Mouse (Mus musculus): ENCODE measurements around the gene Idh3g. TPM values are rescaled to one million over a fixed set of nuclear protein-coding genes. Genes with fewer than 3 reads are reported as not detected.
"Not testable (repeated sequence)": the region's sequence is repeated elsewhere in the genome, so short reads cannot be mapped to it uniquely, and the experiment has no call there.

The Idh3g gene
- total and polyA plus RNA-seq, 2 experiments, result 81.1 to 161 TPM

DNA sequence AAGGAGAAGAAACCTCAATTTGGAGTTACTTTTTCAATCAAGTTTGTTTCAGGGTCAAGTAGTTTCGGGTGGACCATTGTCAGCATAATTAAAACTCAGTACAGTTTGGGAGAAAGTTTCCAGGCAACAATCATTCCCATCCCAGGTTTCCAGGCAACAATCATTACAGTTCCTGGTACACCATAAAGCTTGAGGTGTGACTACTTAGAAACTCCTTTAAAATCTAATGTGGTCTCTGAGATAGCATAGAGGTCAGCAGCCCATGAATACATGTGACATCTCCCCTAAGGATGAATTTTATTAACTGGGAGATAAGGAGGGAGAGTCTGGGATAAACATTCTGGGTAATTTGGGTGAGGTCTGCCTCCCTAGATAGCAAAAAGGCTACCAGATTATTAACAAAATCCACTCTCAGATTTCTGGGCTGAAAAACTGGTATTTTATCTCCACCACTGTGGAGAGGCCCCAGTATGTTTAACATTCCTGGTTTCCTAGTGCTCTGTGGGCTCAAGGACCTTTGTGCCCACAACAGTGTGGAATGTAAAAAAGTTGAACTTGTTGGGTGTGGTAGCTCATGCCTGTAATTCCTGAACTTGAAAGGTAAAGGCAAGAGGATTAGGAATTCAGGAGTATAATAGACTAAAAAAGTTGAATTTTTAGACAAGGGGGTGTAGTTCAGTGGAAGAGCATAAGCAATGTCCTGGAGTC, 41.8 kb downstream of the Idh3g start:
- H3K79me2 ChIP-seq (ENCODE audit: control insufficient read depth, insufficient read depth, low read length), result no peaks in the 10 kb centered on the region
- DNase-seq (ENCODE audit: extremely low read depth, low read depth, low spot score), result no peak
- H3K36me3 ChIP-seq (ENCODE audit: control insufficient read depth, insufficient read depth, low read length), result no peaks in the 10 kb centered on the region
- TF ChIP-seq CTCF (IDR thresholded peaks at IDR 0.05; ENCODE audit: low read depth, low read length), result no peak
- TF ChIP-seq POLR2A (IDR thresholded peaks at IDR 0.05; ENCODE audit: extremely low read depth, insufficient read depth, low read length), result no peak
- no peak overlapping the region for H3K9ac ChIP-seq (ENCODE audit: low read depth, low read length)
- no peak overlapping the region for H3K4me3 ChIP-seq (ENCODE audit: insufficient read depth, low read depth, low read length)
- WGBS, result 86% methylated on average over 1 of the region's 1 CpGs
- no peak overlapping the region for H3K27ac ChIP-seq (replicated peaks; ENCODE audit: insufficient read depth, low read depth, low read length)
- no peaks in the 10 kb centered on the region for H3K27me3 ChIP-seq (ENCODE audit: control insufficient read depth, insufficient read depth, low read length)
- H3K4me1 ChIP-seq (ENCODE audit: control insufficient read depth, insufficient read depth, low read length), result no peaks in the 10 kb centered on the region

- not testable (repeated sequence) for H3K27me3 ChIP-seq (ENCODE audit: control insufficient read depth, insufficient read depth, low read length); H3K4me1 ChIP-seq (ENCODE audit: control insufficient read depth, insufficient read depth, low read length); DNase-seq (ENCODE audit: extremely low read depth, low read depth, low spot score); H3K27ac ChIP-seq (replicated peaks; ENCODE audit: insufficient read depth, low read depth, low read length); H3K36me3 ChIP-seq (ENCODE audit: control insufficient read depth, insufficient read depth, low read length); H3K4me3 ChIP-seq (ENCODE audit: insufficient read depth, low read depth, low read length); H3K79me2 ChIP-seq (ENCODE audit: control insufficient read depth, insufficient read depth, low read length); H3K9ac ChIP-seq (ENCODE audit: low read depth, low read length)
- WGBS, result 96% methylated on average over 7 of the region's 7 CpGs
Observed at GRCm38 (mm10) chrX:73739841-73740240, 46.9 kb downstream of the Idh3g start.

DNA sequence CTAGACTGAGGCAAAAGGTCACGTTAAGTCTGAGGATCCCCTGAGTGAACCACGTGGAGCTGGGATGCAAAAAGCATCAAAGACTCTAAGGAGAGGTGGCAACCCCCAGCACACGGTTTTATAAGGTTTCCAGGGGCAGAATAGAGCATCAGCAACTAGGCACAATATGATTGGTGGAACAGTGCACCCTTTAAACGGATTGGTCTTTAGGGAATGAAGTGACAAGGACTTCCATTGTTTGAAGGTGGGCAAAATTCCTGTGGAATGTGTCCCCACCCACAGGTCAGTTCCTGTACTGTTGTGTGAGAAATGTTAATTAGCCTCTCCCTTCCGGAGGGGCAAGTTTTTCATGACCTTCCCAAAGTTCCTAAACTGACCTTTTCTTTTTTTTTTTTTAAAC, 47.5 kb downstream of the Idh3g start:
- no peak for TF ChIP-seq CTCF (IDR thresholded peaks at IDR 0.05; ENCODE audit: low read depth, low read length)
- TF ChIP-seq POLR2A (IDR thresholded peaks at IDR 0.05; ENCODE audit: extremely low read depth, insufficient read depth, low read length), result no peak
- WGBS, result 77% methylated on average over 5 of the region's 5 CpGs
- Histone ChIP-seq H3K27ac (replicated peaks; ENCODE audit: insufficient read depth, low read depth, low read length) (no peak overlapping the region), H3K79me2 (ENCODE audit: control insufficient read depth, insufficient read depth, low read length) (no peaks in the 10 kb centered on the region), H3K4me3 (ENCODE audit: insufficient read depth, low read depth, low read length) (no peak overlapping the region), H3K27me3 (ENCODE audit: control insufficient read depth, insufficient read depth, low read length) (no peaks in the 10 kb centered on the region), H3K9ac (ENCODE audit: low read depth, low read length) (no peak overlapping the region), H3K36me3 (ENCODE audit: control insufficient read depth, insufficient read depth, low read length) (no peaks in the 10 kb centered on the region), H3K4me1 (ENCODE audit: control insufficient read depth, insufficient read depth, low read length) (no peaks in the 10 kb centered on the region)
- DNase-seq (ENCODE audit: extremely low read depth, low read depth, low spot score), result no peak

DNA sequence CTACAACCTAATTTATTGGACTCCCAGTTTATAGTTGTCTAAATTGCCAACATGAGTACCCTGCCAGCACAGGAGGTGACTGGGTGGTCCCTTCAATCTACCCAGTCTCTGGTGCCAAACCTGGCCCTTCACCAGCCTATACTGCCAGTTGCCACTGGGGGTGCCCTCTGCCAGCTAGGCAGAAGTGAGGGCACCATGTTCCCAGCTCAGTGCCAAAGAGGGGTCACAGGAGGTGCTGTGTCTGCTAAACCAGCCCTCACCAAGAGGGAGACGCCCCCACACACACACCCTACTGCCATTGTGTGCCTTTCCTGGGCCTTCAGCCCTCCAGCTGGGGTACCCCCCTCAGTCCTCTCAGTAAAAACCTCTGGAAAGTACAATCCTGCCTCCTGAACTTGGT, 48.5 kb downstream of the Idh3g start:
- H3K4me1 ChIP-seq (ENCODE audit: control insufficient read depth, insufficient read depth, low read length), result no peaks in the 10 kb centered on the region
- DNase-seq (ENCODE audit: extremely low read depth, low read depth, low spot score), result no peak

GRCm38 (mm10) chrX:73730908-73731307, 55.8 kb downstream of the Idh3g start:
- no peaks in the 10 kb centered on the region for H3K27me3 ChIP-seq (ENCODE audit: control insufficient read depth, insufficient read depth, low read length)
- peaks cover 14% of the 10 kb centered on the region; the same call in 1 of the 2 replicates for H3K36me3 ChIP-seq (ENCODE audit: control insufficient read depth, insufficient read depth, low read length)
- H3K27ac ChIP-seq (replicated peaks; ENCODE audit: insufficient read depth, low read depth, low read length), result no peak overlapping the region
- peak; percentile 57 for DNase-seq (ENCODE audit: extremely low read depth, low read depth, low spot score)
- H3K9ac ChIP-seq (ENCODE audit: low read depth, low read length), result no peak overlapping the region
- H3K79me2 ChIP-seq (ENCODE audit: control insufficient read depth, insufficient read depth, low read length), result no peaks in the 10 kb centered on the region
- TF ChIP-seq CTCF (IDR thresholded peaks at IDR 0.05; ENCODE audit: low read depth, low read length) (no peak), POLR2A (IDR thresholded peaks at IDR 0.05; ENCODE audit: extremely low read depth, insufficient read depth, low read length) (no peak)
- no peaks in the 10 kb centered on the region for H3K4me1 ChIP-seq (ENCODE audit: control insufficient read depth, insufficient read depth, low read length)
- WGBS, result 19% methylated on average over 1 of the region's 1 CpGs
- H3K4me3 ChIP-seq (ENCODE audit: insufficient read depth, low read depth, low read length), result no peak overlapping the region

More for the DNA sequence above, 48.5 kb downstream of the Idh3g start:
- Histone ChIP-seq H3K27ac (replicated peaks; ENCODE audit: insufficient read depth, low read depth, low read length) (no peak overlapping the region), H3K27me3 (ENCODE audit: control insufficient read depth, insufficient read depth, low read length) (no peaks in the 10 kb centered on the region), H3K4me3 (ENCODE audit: insufficient read depth, low read depth, low read length) (no peak overlapping the region), H3K9ac (ENCODE audit: low read depth, low read length) (no peak overlapping the region), H3K79me2 (ENCODE audit: control insufficient read depth, insufficient read depth, low read length) (no peaks in the 10 kb centered on the region), H3K36me3 (ENCODE audit: control insufficient read depth, insufficient read depth, low read length) (peaks cover 2% of the 10 kb centered on the region; the same call in 1 of the 2 replicates)
- 83% methylated on average over 1 of the region's 1 CpGs for WGBS
- TF ChIP-seq CTCF (IDR thresholded peaks at IDR 0.05; ENCODE audit: low read depth, low read length) (peak; percentile 30; the same call in 1 of the 2 replicates), POLR2A (IDR thresholded peaks at IDR 0.05; ENCODE audit: extremely low read depth, insufficient read depth, low read length) (no peak)

Other genes starting within 250 kb of the Idh3g start
- gene Dusp9, start 147.5 kb downstream of the Idh3g start, total RNA-seq (2014; rRNA removed), result 0.07 TPM in 1 of 2 replicates, not detected in the other
- 0.04 TPM in 1 of 2 replicates, not detected in the other for gene Dusp9, start 147.5 kb downstream of the Idh3g start, polyA plus RNA-seq (2012; rRNA removed)
- gene Pnck, start 126.8 kb downstream of the Idh3g start, total RNA-seq (2014; rRNA removed), result not detected in 2 replicates
- gene Pnck, start 126.8 kb downstream of the Idh3g start, polyA plus RNA-seq (2012; rRNA removed), result 0.07 TPM in 1 of 2 replicates, not detected in the other
- gene Slc6a8, start 113.7 kb downstream of the Idh3g start, total RNA-seq (2014; rRNA removed), result 1.0 and 2.6 TPM in 2 replicates
- gene Slc6a8, start 113.7 kb downstream of the Idh3g start, polyA plus RNA-seq (2012; rRNA removed), result 2.3 and 5.2 TPM in 2 replicates
- gene Bcap31, start 70.7 kb downstream of the Idh3g start, total RNA-seq (2014; rRNA removed), result 154 and 168 TPM in 2 replicates
- 69.8 and 85.5 TPM in 2 replicates for gene Bcap31, start 70.7 kb downstream of the Idh3g start, polyA plus RNA-seq (2012; rRNA removed)
- gene Abcd1, start 70.3 kb downstream of the Idh3g start, total RNA-seq (2014; rRNA removed), result 8.6 and 9.3 TPM in 2 replicates
- 24.3 and 26.2 TPM in 2 replicates for gene Abcd1, start 70.3 kb downstream of the Idh3g start, polyA plus RNA-seq (2012; rRNA removed)
- gene Plxnb3, start 29.8 kb downstream of the Idh3g start, total RNA-seq (2014; rRNA removed), result 0.07 and 0.09 TPM in 2 replicates
- 0.15 and 0.20 TPM in 2 replicates for gene Plxnb3, start 29.8 kb downstream of the Idh3g start, polyA plus RNA-seq (2012; rRNA removed)
- gene Srpk3, start 12.5 kb downstream of the Idh3g start, total RNA-seq (2014; rRNA removed), result 0.27 TPM in 1 of 2 replicates, not detected in the other
- gene Srpk3, start 12.5 kb downstream of the Idh3g start, polyA plus RNA-seq (2012; rRNA removed), result 0.16 and 0.72 TPM in 2 replicates
- gene Ssr4, start 131 bp upstream of the Idh3g start, total RNA-seq (2014; rRNA removed), result 179 and 195 TPM in 2 replicates
- gene Ssr4, start 131 bp upstream of the Idh3g start, polyA plus RNA-seq (2012; rRNA removed), result 309 and 426 TPM in 2 replicates
- 0.09 and 0.20 TPM in 2 replicates for gene Pdzd4, start 38.1 kb upstream of the Idh3g start, total RNA-seq (2014; rRNA removed)
- gene Pdzd4, start 38.1 kb upstream of the Idh3g start, polyA plus RNA-seq (2012; rRNA removed), result 0.09 and 0.16 TPM in 2 replicates
- not detected in 2 replicates for gene Avpr2, start 105.2 kb upstream of the Idh3g start, total RNA-seq (2014; rRNA removed)
- not detected in 2 replicates for gene Avpr2, start 105.2 kb upstream of the Idh3g start, polyA plus RNA-seq (2012; rRNA removed)
- 0.09 and 0.47 TPM in 2 replicates for gene L1cam, start 109.2 kb upstream of the Idh3g start, total RNA-seq (2014; rRNA removed)
- gene L1cam, start 109.2 kb upstream of the Idh3g start, polyA plus RNA-seq (2012; rRNA removed), result 0.06 and 0.17 TPM in 2 replicates
- gene Arhgap4, start 135.0 kb upstream of the Idh3g start, total RNA-seq (2014; rRNA removed), result 3.4 and 3.6 TPM in 2 replicates
- gene Arhgap4, start 135.0 kb upstream of the Idh3g start, polyA plus RNA-seq (2012; rRNA removed), result 4.8 and 8.6 TPM in 2 replicates
- 44.6 and 46.8 TPM in 2 replicates for gene Naa10, start 135.0 kb upstream of the Idh3g start, total RNA-seq (2014; rRNA removed)
- gene Naa10, start 135.0 kb upstream of the Idh3g start, polyA plus RNA-seq (2012; rRNA removed), result 51.7 and 55.9 TPM in 2 replicates
- 4.1 and 8.5 TPM in 2 replicates for gene Renbp, start 144.0 kb upstream of the Idh3g start, total RNA-seq (2014; rRNA removed)
- gene Renbp, start 144.0 kb upstream of the Idh3g start, polyA plus RNA-seq (2012; rRNA removed), result 2.1 and 2.9 TPM in 2 replicates
- 8.9 and 13.6 TPM in 2 replicates for gene Hcfc1, start 179.5 kb upstream of the Idh3g start, total RNA-seq (2014; rRNA removed)
- gene Hcfc1, start 179.5 kb upstream of the Idh3g start, polyA plus RNA-seq (2012; rRNA removed), result 16.5 and 21.6 TPM in 2 replicates
- gene Irak1, start 237.0 kb upstream of the Idh3g start, total RNA-seq (2014; rRNA removed), result 17.0 and 26.4 TPM in 2 replicates
- gene Irak1, start 237.0 kb upstream of the Idh3g start, polyA plus RNA-seq (2012; rRNA removed), result 84.7 and 86.7 TPM in 2 replicates